Mouse (Mus musculus) limb, embryonic 14.5 days (tissue): Measurements from ENCODE around the gene A430078G23Rik. TPM values are rescaled to one million over a fixed set of nuclear protein-coding genes. Genes with fewer than 3 reads are reported as not detected.

ENCODE experiments used
- ATAC-seq: fragments of 200-750 bp; cut with Nextera tagmentation; 2 replicates; pipeline ENCODE4 v1.8.0; 2017; ENCODE audit warnings: low read depth, moderate number of reproducible peaks, moderate TSS enrichment; ENCODE audit not compliant: low FRiP score
- DNase-seq: peaks from one replicate; pipeline ENCODE4 v3.0.0-alpha.2; 2015; ENCODE audit warnings: low spot score
- H3K27ac ChIP-seq: fragments of 300-500 bp; sonication (generic); replicated peaks from 2 replicates; pipeline ENCODE4 v1.5.1; 2014; ENCODE audit warnings: low read depth, mild to moderate bottlenecking, low read length, moderate library complexity, mixed read lengths
- H3K27me3 ChIP-seq: fragments of 300-500 bp; sonication (generic); 2 replicates; pipeline ENCODE4 v1.6.1; 2014; ENCODE audit warnings: low read length, mixed read lengths; ENCODE audit not compliant: control insufficient read depth, insufficient read depth
- H3K36me3 ChIP-seq: fragments of 300-500 bp; sonication (generic); 2 replicates; pipeline ENCODE4 v1.6.1; 2014; ENCODE audit warnings: mild to moderate bottlenecking, low read length, moderate library complexity, mixed read lengths; ENCODE audit not compliant: control insufficient read depth, insufficient read depth
- H3K4me1 ChIP-seq: fragments of 300-500 bp; sonication (generic); 2 replicates; pipeline ENCODE4 v1.6.1; 2014; ENCODE audit warnings: antibody characterized with exemption, low read length, mixed read lengths; ENCODE audit not compliant: control insufficient read depth, insufficient read depth
- H3K4me2 ChIP-seq: fragments of 300-500 bp; sonication (generic); replicated peaks from 2 replicates; pipeline ENCODE4 v1.6.1; 2014; ENCODE audit warnings: low read depth, mild to moderate bottlenecking, low read length, moderate library complexity; ENCODE audit not compliant: severe bottlenecking
- H3K4me3 ChIP-seq: fragments of 300-500 bp; sonication (generic); replicated peaks from 2 replicates; pipeline ENCODE4 v1.5.1; 2014; ENCODE audit warnings: low read length
- H3K9ac ChIP-seq: fragments of 300-500 bp; sonication (generic); 2 replicates; pipeline ENCODE4 v1.6.1; 2014; ENCODE audit warnings: mild to moderate bottlenecking, low read depth, low read length, moderate library complexity; ENCODE audit not compliant: severe bottlenecking
- H3K9me3 ChIP-seq: fragments of 300-500 bp; sonication (generic); 2 replicates; pipeline ENCODE4 v1.6.1; 2016; ENCODE audit warnings: low read length; ENCODE audit not compliant: control insufficient read depth
- POLR2A ChIP-seq: fragments of 200-500 bp; IDR thresholded peaks from 2 replicates; pipeline ENCODE4 v1.8.0; 2012; ENCODE audit warnings: inconsistent platforms, mild to moderate bottlenecking, moderate library complexity, borderline replicate concordance; ENCODE audit not compliant: insufficient read depth, insufficient read length; ENCODE audit errors: extremely low read depth
- WGBS: fragments of 180-500 bp; shearing (Covaris S2); extraction: QIAGEN DNeasy Blood & Tissue Kit; methylation state at CpG from one replicate; pipeline ENCODE4 v1.1.7; 2014; 5-methylcytosine and 5-hydroxymethylcytosine counted together
- polyA plus RNA-seq, 2 experiments: library from polyadenylated mRNA; depleted of rRNA in 1 of 2; stranded (reverse) in 1 of 2; unstranded in 1 of 2; fragments of >200 nt; fragmentation: Nextera tagmentation in 1 of 2; extraction: Ambion mirVana in 1 of 2; gene quantifications; 2 replicates each; pipeline versions ENCODE4 v1.2.1 to v1.2.3; 2012 to 2014

Gene A430078G23Rik
- polyA plus RNA-seq, 2 experiments = 0.18 to 0.22 TPM

- Histone ChIP-seq H3K4me2 (no peak overlapping the region), H3K9me3 (no peaks in the 10 kb centered on the region), H3K9ac (no peak overlapping the region), H3K36me3 (peaks cover 41% of the 10 kb centered on the region), H3K27ac (no peak overlapping the region), H3K27me3 (no peaks in the 10 kb centered on the region), H3K4me3 (no peak overlapping the region), H3K4me1 (no peaks in the 10 kb centered on the region)
- WGBS = 60% methylated on average over 2 of the region's 2 CpGs
- no peak for ATAC-seq
- no peak for TF ChIP-seq POLR2A
- peak; percentile 12 for DNase-seq
These were observed 75.2 kb downstream of the A430078G23Rik start for GRCm38 (mm10) chr8:3428426-3428825.

GRCm38 (mm10) chr8:3429966-3430365 lies 76.8 kb downstream of the A430078G23Rik start:
- Histone ChIP-seq H3K9me3 (no peaks in the 10 kb centered on the region), H3K27me3 (no peaks in the 10 kb centered on the region), H3K4me3 (no peak overlapping the region), H3K4me2 (no peak overlapping the region), H3K4me1 (no peaks in the 10 kb centered on the region), H3K36me3 (peaks cover 55% of the 10 kb centered on the region), H3K9ac (no peak overlapping the region), H3K27ac (no peak overlapping the region)
- no peak for TF ChIP-seq POLR2A
- 71% methylated on average over 2 of the region's 2 CpGs for WGBS
- ATAC-seq (no peak), DNase-seq (no peak)

- 86% methylated on average over 3 of the region's 3 CpGs for WGBS
- no peak for TF ChIP-seq POLR2A
- peaks cover 66% of the 10 kb centered on the region for H3K36me3 ChIP-seq
- no peaks in the 10 kb centered on the region for H3K9me3 ChIP-seq
- no peak overlapping the region for H3K4me2 ChIP-seq
- H3K9ac ChIP-seq = no peak overlapping the region
- DNase-seq = no peak
- ATAC-seq = no peak
- no peaks in the 10 kb centered on the region for H3K4me1 ChIP-seq
- no peaks in the 10 kb centered on the region for H3K27me3 ChIP-seq
- no peak overlapping the region for H3K27ac ChIP-seq
- H3K4me3 ChIP-seq = no peak overlapping the region
These were observed 77.9 kb downstream of the A430078G23Rik start for GRCm38 (mm10) chr8:3431113-3431512.

DNA sequence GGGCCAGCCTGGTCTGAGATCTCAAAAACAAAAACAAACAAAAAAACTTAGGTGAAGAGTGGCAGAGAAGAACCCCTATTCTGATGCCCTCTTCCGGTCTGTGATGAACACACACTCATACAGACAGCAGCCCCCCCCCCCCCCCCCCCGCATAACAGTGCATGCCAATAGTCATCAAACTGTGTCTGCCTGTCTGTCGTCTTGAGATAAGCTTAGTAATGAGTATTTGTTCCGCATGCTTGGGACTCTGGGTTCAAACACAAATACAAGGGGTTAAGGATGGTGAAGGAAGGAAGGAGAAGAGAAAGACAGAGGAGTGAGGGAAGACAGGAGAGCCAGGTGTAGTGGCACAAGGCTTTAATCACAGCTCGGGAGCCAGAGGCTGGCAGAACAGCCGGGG lies 83.3 kb downstream of the A430078G23Rik start:
- 88% methylated on average over 6 of the region's 6 CpGs for WGBS
- no peak overlapping the region for H3K4me3 ChIP-seq
- H3K36me3 ChIP-seq = peaks cover 85% of the 10 kb centered on the region
- H3K27me3 ChIP-seq = no peaks in the 10 kb centered on the region
- TF ChIP-seq POLR2A = no peak
- H3K9ac ChIP-seq = no peak overlapping the region
- no peak overlapping the region for H3K27ac ChIP-seq
- DNase-seq (no peak), ATAC-seq (no peak)
- no peaks in the 10 kb centered on the region for H3K9me3 ChIP-seq
- H3K4me2 ChIP-seq = no peak overlapping the region
- H3K4me1 ChIP-seq = no peaks in the 10 kb centered on the region

DNA sequence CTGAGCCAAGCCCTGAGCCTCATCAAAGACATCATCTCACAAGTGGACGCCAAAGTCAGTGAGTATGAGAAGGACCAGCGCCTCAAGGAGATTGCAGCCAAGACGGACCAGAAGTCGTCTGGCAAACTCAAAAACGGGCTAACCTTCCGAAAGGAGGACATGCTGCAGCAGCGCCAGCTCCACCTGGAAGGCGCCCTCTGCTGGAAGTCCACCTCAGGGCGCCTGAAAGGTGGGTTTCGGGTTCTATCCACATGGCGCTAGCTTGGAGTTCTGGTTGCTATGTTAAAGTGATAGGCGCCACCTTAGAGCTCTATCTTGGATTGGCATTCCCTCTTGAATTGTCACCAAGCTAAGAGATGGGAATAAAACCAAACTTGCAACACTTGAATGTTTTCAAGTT lies 86.3 kb downstream of the A430078G23Rik start:
- TF ChIP-seq POLR2A = no peak
- Histone ChIP-seq H3K36me3 (peaks cover 77% of the 10 kb centered on the region), H3K4me1 (no peaks in the 10 kb centered on the region), H3K27me3 (no peaks in the 10 kb centered on the region), H3K9me3 (no peaks in the 10 kb centered on the region), H3K9ac (no peak overlapping the region), H3K4me3 (no peak overlapping the region), H3K27ac (no peak overlapping the region), H3K4me2 (no peak overlapping the region)
- ATAC-seq (no peak), DNase-seq (no peak)
- WGBS = 77% methylated on average over 12 of the region's 12 CpGs

Other genes starting within 250 kb of the A430078G23Rik start
- gene Insr, start 73.8 kb upstream of the A430078G23Rik start, polyA plus RNA-seq (2012; rRNA removed) = 12.2 and 13.3 TPM in 2 replicates
- 32.7 and 37.6 TPM in 2 replicates for gene Insr, start 73.8 kb upstream of the A430078G23Rik start, polyA plus RNA-seq (2014; fragmentation: Nextera tagmentation; extraction: Ambion mirVana)
- 23.1 and 26.3 TPM in 2 replicates for gene Arhgef18, start 39.6 kb downstream of the A430078G23Rik start, polyA plus RNA-seq (2012; rRNA removed)
- gene Arhgef18, start 39.6 kb downstream of the A430078G23Rik start, polyA plus RNA-seq (2014; fragmentation: Nextera tagmentation; extraction: Ambion mirVana) = 9.4 and 12.3 TPM in 2 replicates
- 6.0 and 7.7 TPM in 2 replicates for gene Pex11g, start 114.3 kb downstream of the A430078G23Rik start, polyA plus RNA-seq (2012; rRNA removed)
- 2.7 and 4.7 TPM in 2 replicates for gene Pex11g, start 114.3 kb downstream of the A430078G23Rik start, polyA plus RNA-seq (2014; fragmentation: Nextera tagmentation; extraction: Ambion mirVana)
- gene Tex45, start 117.4 kb downstream of the A430078G23Rik start, polyA plus RNA-seq (2012; rRNA removed) = 0.11 and 0.17 TPM in 2 replicates
- gene Tex45, start 117.4 kb downstream of the A430078G23Rik start, polyA plus RNA-seq (2014; fragmentation: Nextera tagmentation; extraction: Ambion mirVana) = not detected in 2 replicates
- 76.7 and 125 TPM in 2 replicates for gene Zfp358, start 139.7 kb downstream of the A430078G23Rik start, polyA plus RNA-seq (2012; rRNA removed)
- gene Zfp358, start 139.7 kb downstream of the A430078G23Rik start, polyA plus RNA-seq (2014; fragmentation: Nextera tagmentation; extraction: Ambion mirVana) = 27.5 and 27.9 TPM in 2 replicates
- 148 and 202 TPM in 2 replicates for gene Mcoln1, start 147.0 kb downstream of the A430078G23Rik start, polyA plus RNA-seq (2012; rRNA removed)
- 36.6 and 42.3 TPM in 2 replicates for gene Mcoln1, start 147.0 kb downstream of the A430078G23Rik start, polyA plus RNA-seq (2014; fragmentation: Nextera tagmentation; extraction: Ambion mirVana)
- gene Pnpla6, start 162.0 kb downstream of the A430078G23Rik start, polyA plus RNA-seq (2012; rRNA removed) = 51.8 and 64.4 TPM in 2 replicates
- 18.8 and 20.7 TPM in 2 replicates for gene Pnpla6, start 162.0 kb downstream of the A430078G23Rik start, polyA plus RNA-seq (2014; fragmentation: Nextera tagmentation; extraction: Ambion mirVana)
- 0.41 and 0.92 TPM in 2 replicates for gene C330021F23Rik, start 214.6 kb downstream of the A430078G23Rik start, polyA plus RNA-seq (2012; rRNA removed)
- 0.36 and 0.73 TPM in 2 replicates for gene C330021F23Rik, start 214.6 kb downstream of the A430078G23Rik start, polyA plus RNA-seq (2014; fragmentation: Nextera tagmentation; extraction: Ambion mirVana)
- gene Camsap3, start 233.9 kb downstream of the A430078G23Rik start, polyA plus RNA-seq (2012; rRNA removed) = 13.3 and 13.7 TPM in 2 replicates
- gene Camsap3, start 233.9 kb downstream of the A430078G23Rik start, polyA plus RNA-seq (2014; fragmentation: Nextera tagmentation; extraction: Ambion mirVana) = 6.6 and 7.3 TPM in 2 replicates